Comparison of ENCODE assay signal across 8 mouse cellular contexts in genomic region chr7:143437894-143438581, GRCm38 (mm10). TPM values are rescaled to one million over a fixed set of nuclear protein-coding genes. Genes with fewer than 3 reads are reported as not detected.
DNase-seq lines count a peak whose midpoint lies in the region; ATAC-seq and TF ChIP-seq lines count a peak whose summit lies in the region.

No protein-coding gene starts in this region.

- no peak for TF ChIP-seq POLR2A in kidney, adult 2 months (IDR thresholded peaks at IDR 0.05; ENCODE audit: low read depth, low read length)

- peaks cover 3% of the 10 kb centered on the region; the same call in 1 of the 2 replicates for H3K27me3 ChIP-seq in kidney, adult 2 months (replicated peaks; ENCODE audit: control insufficient read depth, insufficient read depth, low read length)
- H3K27me3 ChIP-seq in embryonic facial prominence, embryonic 11.5 days (ENCODE audit: control insufficient read depth, insufficient read depth, low read length): peaks cover 2% of the 10 kb centered on the region; the same call in 1 of the 2 replicates
- H3K27me3 ChIP-seq in hindbrain, postnatal 0 days (ENCODE audit: insufficient read depth, low read length): no peaks in the 10 kb centered on the region
- H3K27me3 ChIP-seq in midbrain, embryonic 11.5 days (ENCODE audit: control insufficient read depth, insufficient read depth, low read length): peaks cover 6% of the 10 kb centered on the region

- H3K4me1 ChIP-seq in kidney, adult 2 months (ENCODE audit: control insufficient read depth, insufficient read depth, low read length): no peaks in the 10 kb centered on the region
- H3K4me1 ChIP-seq in embryonic facial prominence, embryonic 11.5 days (ENCODE audit: control insufficient read depth, insufficient read depth, low read length): peaks cover 2% of the 10 kb centered on the region; the same call in 1 of the 2 replicates
- H3K4me1 ChIP-seq in hindbrain, postnatal 0 days (ENCODE audit: insufficient read depth, low read length): peaks cover 17% of the 10 kb centered on the region
- H3K4me1 ChIP-seq in midbrain, embryonic 11.5 days (ENCODE audit: control insufficient read depth, insufficient read depth, low read length): peaks cover 21% of the 10 kb centered on the region

- ATAC-seq in embryonic facial prominence, embryonic 11.5 days (replicated peaks; ENCODE audit: insufficient number of reproducible peaks, low FRiP score, low TSS enrichment, low read depth): peak; percentile 30; the same call in 1 of the 2 replicates
- peak; percentile 67 for ATAC-seq in hindbrain, postnatal 0 days
- peak; percentile 90 for ATAC-seq in midbrain, embryonic 11.5 days (ENCODE audit: low FRiP score)

- H3K27ac ChIP-seq in kidney, adult 2 months (ENCODE audit: insufficient read depth, low read depth, low read length): no peak overlapping the region
- peak overlapping the region; percentile 49 for H3K27ac ChIP-seq in embryonic facial prominence, embryonic 11.5 days (replicated peaks; ENCODE audit: low read depth, low read length)
- H3K27ac ChIP-seq in hindbrain, postnatal 0 days: peak overlapping the region; percentile 48; the same call in 1 of the 2 replicates
- peak overlapping the region; percentile 73 for H3K27ac ChIP-seq in midbrain, embryonic 11.5 days (ENCODE audit: low read depth, low read length)

- H3K4me2 ChIP-seq in embryonic facial prominence, embryonic 11.5 days (ENCODE audit: low read depth, low read length): peak overlapping the region; percentile 90
- peak overlapping the region; percentile 95 for H3K4me2 ChIP-seq in hindbrain, postnatal 0 days (ENCODE audit: low read depth, low read length)
- H3K4me2 ChIP-seq in midbrain, embryonic 11.5 days: peak overlapping the region; percentile 77

- 9% methylated on average over 61 of the region's 63 CpGs for WGBS in kidney, adult 2 months
- under 1% methylated on average over 60 of the region's 63 CpGs for WGBS in embryonic facial prominence, embryonic 11.5 days
- 3% methylated on average over 54 of the region's 63 CpGs for WGBS in hindbrain, postnatal 0 days
- 1% methylated on average over 57 of the region's 63 CpGs for WGBS in midbrain, embryonic 11.5 days

- no peak for TF ChIP-seq CTCF in kidney, adult 2 months (conservative IDR thresholded peaks at IDR 0.05; ENCODE audit: insufficient read depth, insufficient read length, low read depth, low read length)
- TF ChIP-seq CTCF in hindbrain, postnatal 0 days (IDR thresholded peaks at IDR 0.05; ENCODE audit: low read depth): no peak

- no peaks in the 10 kb centered on the region for H3K9me3 ChIP-seq in embryonic facial prominence, embryonic 11.5 days (replicated peaks; ENCODE audit: control insufficient read depth, low read length)
- no peaks in the 10 kb centered on the region for H3K9me3 ChIP-seq in hindbrain, postnatal 0 days (ENCODE audit: low read length)
- no peaks in the 10 kb centered on the region for H3K9me3 ChIP-seq in midbrain, embryonic 11.5 days (ENCODE audit: control insufficient read depth, low read length)

- H3K36me3 ChIP-seq in kidney, adult 2 months (ENCODE audit: control insufficient read depth, insufficient read depth, low read length): no peaks in the 10 kb centered on the region
- no peaks in the 10 kb centered on the region for H3K36me3 ChIP-seq in embryonic facial prominence, embryonic 11.5 days (replicated peaks; ENCODE audit: control insufficient read depth, insufficient read depth, low read depth, low read length)
- H3K36me3 ChIP-seq in hindbrain, postnatal 0 days (ENCODE audit: insufficient read depth, low read length): no peaks in the 10 kb centered on the region
- H3K36me3 ChIP-seq in midbrain, embryonic 11.5 days (ENCODE audit: control insufficient read depth, insufficient read depth, low read length): no peaks in the 10 kb centered on the region

- DNase-seq in kidney, adult 2 months: no peak
- no peak for DNase-seq in kidney, adult 9 months
- DNase-seq in embryonic facial prominence, embryonic 11.5 days (ENCODE audit: low spot score): peak; percentile 68
- peak; percentile 68 for DNase-seq in hindbrain, postnatal 0 days (ENCODE audit: low spot score)
- peak; percentile 98 for DNase-seq in midbrain, embryonic 11.5 days (ENCODE audit: low spot score, missing footprints)
- no peak for DNase-seq in natural killer cell, adult 2 months (ENCODE audit: low spot score in 2 of 2)
- no peak for DNase-seq in layer of hippocampus, adult 11-12 months (ENCODE audit: low spot score)
- no peak for DNase-seq in spleen, postnatal 10 days (ENCODE audit: low spot score in 2 of 2)

- H3K9ac ChIP-seq in embryonic facial prominence, embryonic 11.5 days (replicated peaks; ENCODE audit: low read length): peak overlapping the region; percentile 78
- H3K9ac ChIP-seq in hindbrain, postnatal 0 days (replicated peaks; ENCODE audit: low read length): peak overlapping the region; percentile 76
- H3K9ac ChIP-seq in midbrain, embryonic 11.5 days (ENCODE audit: low read length): peak overlapping the region; percentile 81

- peak overlapping the region; percentile 25; the same call in 1 of the 2 replicates for H3K4me3 ChIP-seq in kidney, adult 2 months (ENCODE audit: insufficient read depth, low read depth, low read length)
- peak overlapping the region; percentile 48 for H3K4me3 ChIP-seq in embryonic facial prominence, embryonic 11.5 days (ENCODE audit: low read depth, low read length)
- peak overlapping the region; percentile 41 for H3K4me3 ChIP-seq in hindbrain, postnatal 0 days (ENCODE audit: low read length)
- H3K4me3 ChIP-seq in midbrain, embryonic 11.5 days (ENCODE audit: low read depth, low read length): peak overlapping the region; percentile 35

RNA-seq across cellular contexts. Expression of gene Cdkn1c, which starts 22.8 kb away (rescaled TPM):
- 30.8 and 31.0 TPM in 2 replicates for polyA plus RNA-seq in kidney, adult 2 months (2012; rRNA removed)
- polyA plus RNA-seq in embryonic facial prominence, embryonic 11.5 days (2014; fragmentation: Nextera tagmentation; extraction: Ambion mirVana): 1,085 and 1,117 TPM in 2 replicates
- 127 and 139 TPM in 2 replicates for total RNA-seq in hindbrain, postnatal 0 days (2014; rRNA removed)
- 144 and 150 TPM in 2 replicates for polyA plus RNA-seq in hindbrain, postnatal 0 days (2015; fragmentation: Nextera tagmentation; extraction: Ambion mirVana)
- polyA plus RNA-seq in midbrain, embryonic 11.5 days (2014; fragmentation: Nextera tagmentation; extraction: Ambion mirVana): 789 and 799 TPM in 2 replicates

RNA-seq across cellular contexts. Expression of gene Slc22a18, which starts 35.5 kb away (rescaled TPM):
- polyA plus RNA-seq in kidney, adult 2 months (2012; rRNA removed): 1,125 and 1,412 TPM in 2 replicates
- 0.58 and 1.0 TPM in 2 replicates for polyA plus RNA-seq in embryonic facial prominence, embryonic 11.5 days (2014; fragmentation: Nextera tagmentation; extraction: Ambion mirVana)
- total RNA-seq in hindbrain, postnatal 0 days (2014; rRNA removed): 0.58 and 1.8 TPM in 2 replicates
- 0.90 and 1.2 TPM in 2 replicates for polyA plus RNA-seq in hindbrain, postnatal 0 days (2015; fragmentation: Nextera tagmentation; extraction: Ambion mirVana)
- polyA plus RNA-seq in midbrain, embryonic 11.5 days (2014; fragmentation: Nextera tagmentation; extraction: Ambion mirVana): 0.16 and 0.30 TPM in 2 replicates

Comparison
In these comparisons a context has a peak if more than half of its experiments do, and no peak if none do; other contexts are left out.
1. DNase-seq: peak in embryonic facial prominence, embryonic 11.5 days (single experiment), hindbrain, postnatal 0 days (single experiment) and midbrain, embryonic 11.5 days (single experiment); none in kidney, adult 2 months (single experiment), kidney, adult 9 months (single experiment), natural killer cell, adult 2 months (0 of 2), layer of hippocampus, adult 11-12 months (single experiment) and spleen, postnatal 10 days (0 of 2).
2. ATAC-seq: peak in every context shown above with its lines; median percentile 90 in midbrain, embryonic 11.5 days; 67 in hindbrain, postnatal 0 days; 30 in embryonic facial prominence, embryonic 11.5 days.
3. RNA of gene Slc22a18, which starts 35.5 kb away (polyA plus RNA-seq): 1,125 to 1,412 TPM in kidney, adult 2 months; 0.90 to 1.2 TPM in hindbrain, postnatal 0 days, 0.58 to 1.0 TPM in embryonic facial prominence, embryonic 11.5 days and 0.16 to 0.30 TPM in midbrain, embryonic 11.5 days; every median in the first group is over 100 times any median in the second.
4. Peak in every context shown above with its lines, with median percentiles within 50 percentile points of each other: H3K4me3 ChIP-seq, H3K4me2 ChIP-seq and H3K9ac ChIP-seq.